Mouse (Mus musculus) CD4-positive, CD25-positive, alpha-beta regulatory T cell, adult 4 months (primary cell): Measurements from ENCODE around the gene Neu4. TPM values are rescaled to one million over a fixed set of nuclear protein-coding genes. Genes with fewer than 3 reads are reported as not detected.
"Not testable (repeated sequence)": the region's sequence is repeated elsewhere in the genome, so short reads cannot be mapped to it uniquely, and the experiment has no call there.

Experiments
- ATAC-seq: one replicate; pipeline ENCODE4 v1.8.0; 2017
- polyA plus RNA-seq, 2 experiments: library from polyadenylated mRNA; unstranded; fragments of 100-300 nt; shearing (Covaris generic); gene quantifications; one replicate each; pipeline ENCODE4 v1.2.1; 2017

The Neu4 gene
- polyA plus RNA-seq = not detected

DNA sequence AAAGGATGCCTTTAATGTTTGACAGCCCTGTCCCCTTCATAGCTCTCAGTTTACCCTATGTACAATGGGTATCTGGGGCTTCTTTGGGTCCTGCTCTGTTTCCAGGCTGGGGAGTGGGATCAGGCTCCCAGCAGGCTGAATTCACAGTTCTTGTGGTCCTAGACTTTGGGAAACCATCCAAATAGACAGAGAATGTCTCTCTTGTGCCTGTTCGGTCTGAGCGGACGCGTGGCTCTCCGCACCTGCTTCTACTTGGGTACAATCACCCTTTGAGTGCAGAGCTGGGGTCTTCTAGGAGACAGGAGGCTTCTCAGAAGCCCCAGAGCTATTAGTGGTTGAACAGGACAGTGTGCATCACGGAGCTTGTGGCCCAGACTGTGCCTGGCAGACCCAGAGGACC, at the start of gene Neu4:
TSS of gene Neu4 (plus strand) at position 301 of the 400 bp plus-strand sequence.
- no peak for ATAC-seq

DNA sequence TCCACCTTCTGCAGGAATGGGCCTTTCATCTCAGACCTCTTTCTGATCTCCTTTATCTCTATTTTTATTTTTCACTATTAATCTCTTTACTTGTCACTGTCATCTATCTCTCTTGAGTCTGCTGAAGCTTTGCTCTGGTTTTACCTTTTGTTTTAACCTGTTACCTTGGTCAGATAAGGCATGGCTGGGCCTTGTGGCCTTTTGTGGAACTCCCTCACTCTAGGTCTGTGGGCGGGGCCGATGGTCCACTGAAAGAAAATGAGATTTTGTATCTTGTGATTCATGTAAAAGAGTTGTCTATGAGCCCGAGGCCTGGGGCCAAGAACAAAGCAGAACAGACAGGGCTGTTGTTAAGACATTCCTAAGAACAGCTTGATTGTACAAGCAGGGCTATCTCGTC, 49.5 kb upstream of the Neu4 start:
- not testable (repeated sequence) for ATAC-seq

DNA sequence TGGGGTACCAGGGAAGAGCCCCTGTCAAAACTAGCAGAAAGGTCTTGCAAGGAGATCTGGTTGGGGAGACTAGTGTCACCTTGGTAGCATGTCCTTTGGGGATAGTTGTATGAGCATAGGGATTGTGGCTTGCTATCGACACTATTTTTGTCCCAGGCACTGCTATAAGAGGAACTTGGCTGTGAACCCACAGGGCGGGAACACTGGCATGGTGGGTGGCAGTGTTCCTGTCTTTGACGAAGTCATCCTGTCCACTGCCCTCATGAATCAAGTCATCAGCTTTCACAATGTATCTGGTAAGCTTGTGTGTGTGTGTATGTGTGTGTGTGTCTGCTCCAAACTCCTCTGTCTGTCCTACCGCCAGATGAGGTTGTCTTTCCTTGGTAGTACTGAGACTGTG, 44.5 kb upstream of the Neu4 start:
- not testable (repeated sequence) for ATAC-seq

DNA sequence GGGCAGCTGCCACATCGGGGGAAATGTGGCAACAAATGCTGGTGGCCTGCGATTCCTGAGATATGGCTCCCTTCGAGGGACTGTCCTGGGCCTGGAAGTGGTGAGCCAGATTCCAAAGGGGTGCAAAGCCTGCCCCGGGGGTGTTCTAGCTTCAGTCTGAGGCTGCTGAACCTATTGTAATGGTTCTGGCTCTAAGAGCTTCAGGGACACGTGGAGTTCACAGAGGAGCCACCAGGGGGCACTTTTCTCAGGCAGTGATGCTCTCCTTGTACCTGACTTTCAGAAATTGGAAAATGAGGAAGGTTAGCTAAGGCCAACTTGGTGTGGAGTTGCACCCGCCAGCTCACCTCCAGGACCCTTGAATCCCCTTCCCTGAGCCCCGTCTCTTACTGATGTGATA, 42.0 kb upstream of the Neu4 start:
- ATAC-seq = peak; percentile 77

DNA sequence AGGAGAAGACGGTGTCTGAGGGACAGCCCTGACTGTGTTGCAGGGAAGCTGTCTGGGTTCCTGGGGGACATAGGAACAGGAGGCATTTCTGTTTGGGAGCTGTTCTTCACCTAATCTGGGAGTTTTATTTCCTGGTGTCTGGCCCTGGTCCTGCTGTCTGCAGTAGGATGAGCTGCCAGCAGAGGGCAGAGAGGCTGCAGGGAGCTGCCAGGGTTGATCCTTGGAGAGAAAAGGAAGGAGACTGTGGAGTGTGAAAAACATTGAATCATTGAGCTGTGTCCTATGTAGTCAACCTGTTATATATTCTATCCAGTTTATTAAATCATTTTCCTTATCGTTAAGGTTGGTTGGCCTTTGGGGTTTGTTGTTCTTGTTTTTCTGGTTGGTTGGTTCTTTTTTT, 39.3 kb upstream of the Neu4 start:
- peak; percentile 60 for ATAC-seq

DNA sequence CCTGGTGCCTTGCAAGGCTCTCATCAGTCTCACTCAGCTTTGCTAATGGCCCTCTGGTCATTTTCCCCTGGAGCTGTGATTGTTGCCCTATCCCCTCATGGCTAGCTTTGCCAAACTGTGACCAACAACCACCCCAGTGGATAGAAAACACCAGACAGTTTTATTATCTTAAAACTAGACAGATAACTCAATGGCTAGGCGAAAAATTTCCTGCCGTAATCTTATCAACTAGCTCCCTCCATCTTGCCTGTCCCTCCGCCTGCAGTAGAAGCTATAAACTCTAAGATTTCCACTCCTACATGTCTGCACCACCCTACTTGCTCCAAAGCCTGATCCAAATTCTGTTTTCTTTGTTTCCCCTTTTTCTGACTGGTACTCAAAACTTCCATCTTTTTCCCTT, 34.1 kb upstream of the Neu4 start:
- ATAC-seq = no peak

DNA sequence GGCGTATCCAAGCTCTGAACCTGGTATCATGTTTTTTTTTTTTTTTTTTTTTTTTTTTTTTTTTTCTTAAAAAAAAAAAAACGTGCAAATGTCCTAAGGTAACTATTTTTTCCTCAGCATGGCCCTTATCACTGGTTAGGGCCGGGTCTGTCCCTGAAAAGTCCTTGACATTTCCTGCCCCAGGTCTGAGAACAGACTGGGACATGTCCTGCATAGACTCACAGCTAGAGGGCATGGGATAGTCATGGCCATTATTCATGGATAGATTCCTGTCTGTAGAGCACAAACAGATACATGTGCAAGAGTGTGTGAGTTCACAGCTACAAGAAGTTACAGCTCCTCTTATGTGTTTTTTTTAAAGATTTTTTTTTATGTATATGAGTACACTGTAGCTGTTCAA, 31.5 kb upstream of the Neu4 start:
- ATAC-seq = no peak

DNA sequence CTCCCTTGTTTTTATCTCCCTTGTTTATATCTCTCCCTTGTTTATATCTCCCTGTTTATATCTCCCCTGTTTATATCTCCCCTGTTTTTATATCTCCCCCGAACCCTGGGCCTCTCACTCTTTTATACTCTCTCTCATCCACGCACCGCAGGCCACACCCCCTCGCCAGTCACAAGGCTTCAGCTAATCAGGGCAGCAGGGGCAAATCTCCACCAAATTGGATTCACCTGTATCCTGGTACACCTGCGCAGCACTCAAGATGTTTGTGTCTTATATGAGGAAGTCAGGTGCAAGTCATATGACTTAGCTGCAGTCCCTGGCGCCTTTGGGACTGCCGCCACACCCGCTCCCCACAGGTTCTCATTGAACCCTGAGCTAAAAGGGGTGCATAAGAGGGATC, 30.0 kb upstream of the Neu4 start, which contains the start of gene Gal3st2c:
TSS of gene Gal3st2c (plus strand) at position 301 of the 400 bp plus-strand sequence.
- not testable (repeated sequence) for ATAC-seq

DNA sequence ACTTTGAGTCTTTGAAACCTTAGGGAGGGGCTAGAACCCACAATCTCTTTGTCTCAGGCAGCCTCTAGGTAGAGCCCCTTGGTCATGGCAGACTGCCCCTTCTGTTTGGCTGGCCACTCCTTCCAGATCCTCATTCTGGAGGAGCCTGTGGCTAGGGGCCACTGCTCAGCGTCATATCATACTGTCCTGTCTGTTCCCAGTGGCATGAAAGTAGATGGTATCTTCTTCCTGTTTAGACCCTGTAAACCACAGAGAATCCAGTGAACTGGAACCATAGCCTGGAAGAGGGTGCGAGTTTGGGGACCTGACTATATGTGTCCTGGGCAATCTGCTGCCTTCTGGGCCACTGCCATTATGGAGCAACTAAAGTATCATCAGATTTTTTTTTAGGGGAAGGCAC, 29.2 kb upstream of the Neu4 start:
- not testable (repeated sequence) for ATAC-seq

DNA sequence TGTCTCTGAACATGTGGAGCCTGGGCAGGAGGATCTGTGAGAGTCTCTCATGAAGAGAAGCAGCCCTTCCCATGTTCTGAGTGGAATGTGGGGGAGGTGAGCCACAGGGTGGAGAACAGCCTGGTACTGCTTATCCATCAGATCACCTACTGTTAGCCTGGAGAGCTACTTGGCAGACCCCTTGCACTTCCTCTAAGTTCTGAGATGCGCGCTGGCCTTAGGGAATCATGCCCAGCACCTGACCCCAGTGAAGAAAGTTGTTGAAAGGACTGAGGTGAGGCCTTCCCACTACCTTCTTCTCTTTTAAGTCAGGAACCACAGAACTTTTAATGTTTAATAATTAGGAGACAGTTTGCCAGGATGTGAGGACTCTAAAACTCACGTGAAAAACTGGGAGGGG, 28.8 kb upstream of the Neu4 start:
- not testable (repeated sequence) for ATAC-seq

DNA sequence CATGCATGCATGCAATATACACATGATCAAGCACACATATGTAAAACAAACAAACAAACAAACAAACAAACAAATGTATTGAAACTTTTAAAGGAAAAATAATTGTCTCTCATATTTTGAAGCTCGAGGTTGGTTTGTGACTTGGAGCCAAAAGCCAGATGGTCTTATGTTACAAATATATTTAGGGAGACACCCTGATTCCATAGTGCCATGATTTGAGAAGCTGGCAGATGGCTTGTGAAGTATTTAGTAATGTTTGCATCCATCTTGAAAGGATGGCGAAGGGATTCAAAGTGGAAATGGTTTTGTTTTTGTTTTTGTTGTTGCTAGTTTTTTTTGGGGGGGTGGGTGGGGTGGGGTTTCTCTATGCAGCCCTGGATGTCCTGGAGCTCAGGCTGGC, 19.2 kb upstream of the Neu4 start:
- ATAC-seq = no peak

DNA sequence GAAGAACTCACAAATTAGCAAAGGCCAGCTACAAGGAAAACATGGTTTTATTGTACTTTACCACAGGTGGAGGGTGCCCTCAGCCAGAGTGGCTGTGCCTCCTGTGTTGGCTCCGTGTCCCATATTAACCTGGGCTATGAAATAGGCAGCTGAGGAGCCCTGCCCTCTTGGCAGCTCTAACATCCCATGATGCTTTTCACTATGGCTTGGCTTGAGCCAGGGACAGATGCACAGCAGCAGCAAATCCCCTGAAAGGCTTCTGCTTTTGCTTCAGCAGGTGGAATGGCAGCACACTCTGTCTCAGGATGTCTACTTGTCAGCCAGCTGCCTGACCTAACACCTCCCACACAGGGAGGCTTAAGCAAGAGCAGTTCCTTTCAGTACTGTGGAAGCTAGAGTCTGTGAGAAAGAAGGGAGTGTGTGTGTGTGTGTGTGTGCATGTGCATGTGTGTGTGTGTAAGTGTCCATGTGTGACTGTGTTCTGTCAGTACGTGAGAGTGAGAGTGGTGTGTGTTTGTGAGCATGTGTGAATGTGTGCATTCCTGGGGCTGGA, 14.2 kb upstream of the Neu4 start:
- ATAC-seq = not testable (repeated sequence)

DNA sequence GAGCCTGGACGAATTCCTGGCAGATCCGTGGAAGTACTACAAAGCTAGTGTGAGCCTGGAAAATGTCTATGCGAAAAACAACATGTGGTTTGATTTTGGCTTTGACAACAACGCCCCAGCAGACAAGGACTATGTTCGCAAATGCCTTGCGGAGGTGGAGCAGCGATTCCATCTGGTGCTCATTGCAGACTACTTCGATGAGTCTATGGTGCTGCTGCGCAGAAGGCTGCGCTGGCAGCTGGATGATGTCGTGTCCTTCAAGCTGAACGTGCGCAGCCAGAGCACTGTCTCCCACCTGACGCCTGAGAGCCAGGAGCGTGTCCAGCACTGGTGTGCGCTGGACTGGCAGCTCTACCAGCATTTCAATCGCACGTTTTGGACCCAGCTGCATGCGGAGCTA, 11.4 kb upstream of the Neu4 start:
- ATAC-seq = not testable (repeated sequence)

DNA sequence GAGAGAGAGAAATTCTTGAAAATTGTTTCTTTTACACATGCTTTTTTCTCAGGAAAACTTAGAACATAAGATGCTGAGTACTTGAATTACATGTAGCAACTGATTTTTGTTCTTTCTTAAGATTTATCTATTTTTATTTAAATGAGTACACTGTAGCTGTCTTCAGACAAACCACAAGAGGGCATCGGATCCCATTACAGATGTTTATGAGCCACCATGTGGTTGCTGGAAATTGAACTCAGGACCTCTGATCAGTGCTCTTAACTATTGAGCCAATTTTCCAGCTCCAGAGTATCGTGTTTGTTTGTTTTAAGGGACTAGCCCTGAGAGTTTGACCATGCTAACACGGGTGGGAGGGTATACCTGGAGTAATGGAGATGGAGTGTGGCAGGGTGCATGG, 8.6 kb upstream of the Neu4 start:
- ATAC-seq = peak; percentile 34

DNA sequence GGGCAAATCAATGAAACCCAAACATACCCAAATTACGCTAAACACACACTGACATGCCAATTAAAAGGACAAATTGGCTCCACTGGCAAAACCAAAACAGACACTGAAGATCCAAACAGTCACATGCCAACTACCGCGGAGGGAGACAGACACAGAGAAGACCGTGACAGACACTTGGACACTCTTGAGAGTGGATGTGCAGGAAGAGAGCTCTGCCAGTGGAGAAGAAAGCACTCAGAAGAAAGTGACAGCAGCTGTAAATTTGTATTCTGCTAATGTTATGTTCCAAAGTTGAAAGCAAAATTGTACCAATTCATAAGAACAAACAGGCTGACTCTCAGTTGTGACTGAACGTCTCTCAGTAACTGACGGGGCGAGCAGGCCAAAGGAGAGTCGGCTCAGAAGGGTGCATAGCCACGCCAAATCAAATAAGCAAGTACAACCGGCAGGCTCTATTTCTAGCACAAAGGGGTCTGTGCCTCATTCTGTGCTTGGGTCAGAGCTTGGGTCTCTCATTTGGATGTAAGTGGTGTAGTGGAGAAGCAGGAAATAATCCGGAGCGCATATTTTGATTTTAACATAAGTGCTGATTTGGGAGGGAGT, 7.4 kb downstream of the Neu4 start:
- no peak for ATAC-seq

DNA sequence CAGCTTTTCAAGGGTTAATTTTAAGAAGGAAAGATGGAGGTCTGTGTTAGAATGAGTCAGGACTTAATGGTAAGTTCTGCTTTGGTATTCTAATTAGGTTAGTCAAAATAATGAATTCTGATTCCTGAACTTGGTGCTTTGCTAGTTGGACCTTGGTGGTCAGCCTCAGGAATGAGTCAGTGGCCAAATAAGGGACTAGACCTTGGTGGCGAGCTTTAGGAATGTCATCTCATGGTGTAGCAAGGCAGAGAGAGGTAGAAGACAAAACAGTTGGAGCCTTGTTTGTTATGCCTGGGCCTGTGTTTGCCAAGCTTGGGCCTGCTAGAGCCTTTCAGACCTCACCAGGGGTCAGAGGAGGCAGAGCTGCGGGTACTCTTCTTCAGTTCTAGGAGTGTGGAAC, 8.5 kb downstream of the Neu4 start:
- ATAC-seq = no peak

DNA sequence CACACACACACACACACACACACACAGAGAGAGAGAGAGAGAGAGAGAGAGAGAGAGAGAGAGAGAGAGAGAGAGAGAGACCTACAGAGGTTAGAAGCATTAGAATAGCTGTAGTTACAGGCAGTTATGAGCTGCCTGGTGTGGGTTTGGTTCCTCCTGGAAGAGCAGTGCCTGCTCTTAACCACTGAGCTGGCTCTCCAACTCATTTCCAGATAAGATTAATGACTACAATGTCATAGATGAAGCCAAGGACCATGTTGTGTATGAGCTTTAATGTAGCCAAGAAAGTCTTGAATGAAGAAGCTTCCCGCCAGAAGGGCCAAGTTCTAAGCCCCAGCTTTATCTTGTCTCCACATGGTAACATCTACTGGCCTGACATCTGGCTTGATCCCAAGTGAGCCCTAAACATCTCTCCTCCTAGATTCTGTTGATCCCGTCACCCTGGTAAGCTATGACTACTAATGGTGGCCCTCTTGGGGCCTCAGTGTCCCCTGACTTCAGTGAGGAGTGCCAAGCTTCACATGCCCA, 12.9 kb downstream of the Neu4 start:
- ATAC-seq = no peak

DNA sequence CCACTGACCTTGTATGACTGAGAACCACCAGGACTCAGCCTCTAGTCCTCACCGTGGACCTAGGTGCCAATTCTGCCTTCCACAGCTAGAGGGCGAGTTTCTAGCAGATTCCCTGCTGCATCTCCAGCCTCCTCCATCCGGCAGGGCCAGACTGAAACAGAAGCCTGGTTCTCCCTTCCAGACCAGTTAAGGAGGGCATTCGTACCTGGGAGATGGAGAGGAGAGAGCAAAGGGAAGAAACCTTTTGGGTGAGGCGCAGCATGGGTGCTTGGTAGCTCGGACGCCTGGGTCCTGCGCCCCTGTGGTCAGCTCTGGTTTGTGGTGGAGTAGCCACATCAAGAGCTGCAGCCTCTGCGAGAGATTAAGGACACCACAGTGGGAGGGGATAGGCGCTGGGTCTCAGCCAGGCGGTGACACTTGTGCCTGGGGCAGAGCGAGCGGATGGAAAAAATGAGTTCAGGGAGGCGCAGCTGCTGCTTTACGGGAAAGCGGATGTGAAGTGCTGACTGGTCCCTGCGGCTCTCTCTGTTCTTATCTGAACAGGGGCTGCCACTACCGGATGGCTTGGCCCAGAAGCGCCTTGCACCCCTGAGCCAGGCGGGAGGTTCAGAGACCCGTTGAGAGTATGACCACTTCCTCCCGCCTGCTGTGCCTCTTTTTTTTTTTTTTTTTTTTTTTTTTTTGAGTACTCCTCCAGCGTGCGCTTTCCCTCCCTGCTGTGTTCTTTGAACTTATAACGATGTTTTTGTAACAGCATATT, 14.9 kb downstream of the Neu4 start:
- peak; percentile 90 for ATAC-seq

DNA sequence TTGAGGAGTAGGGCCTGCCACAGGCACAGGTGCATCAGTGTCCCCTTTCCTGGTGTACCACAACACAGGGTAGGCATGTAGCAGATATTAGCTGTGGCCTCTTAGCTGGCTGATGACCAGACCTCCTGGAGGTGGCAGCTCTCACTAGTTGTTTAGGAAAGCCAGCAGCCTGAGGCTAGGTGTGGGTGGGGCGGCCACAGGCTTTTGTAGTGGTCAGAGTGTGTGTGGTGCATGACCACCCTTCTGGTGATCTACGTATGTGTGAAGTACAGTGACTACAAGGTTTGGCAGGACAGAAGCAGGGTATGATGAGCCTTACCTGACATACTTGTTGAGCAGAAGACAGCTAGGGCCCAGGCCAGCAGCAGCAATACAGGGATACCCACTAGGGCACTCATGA, 20.1 kb downstream of the Neu4 start:
- ATAC-seq = no peak

DNA sequence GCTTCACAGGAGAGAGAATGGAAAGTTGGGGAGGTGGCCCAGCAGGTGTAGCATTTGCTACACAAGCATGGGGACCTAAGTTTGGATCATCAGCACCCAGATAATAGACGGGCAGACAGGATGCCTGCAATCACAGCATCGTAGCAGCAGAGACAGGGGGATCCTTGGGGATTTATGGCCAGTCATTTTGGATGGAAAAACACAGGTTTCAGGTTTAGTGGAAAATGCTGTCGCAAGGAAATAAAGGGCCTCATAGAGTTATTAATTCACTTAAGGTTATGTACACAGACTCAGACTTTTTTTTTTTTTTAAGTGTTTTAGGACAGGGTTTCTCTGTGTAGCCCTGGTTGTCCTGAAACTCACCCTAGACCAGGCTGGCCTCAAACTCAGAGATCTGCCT, 25.3 kb downstream of the Neu4 start:
- peak; percentile 9 for ATAC-seq

DNA sequence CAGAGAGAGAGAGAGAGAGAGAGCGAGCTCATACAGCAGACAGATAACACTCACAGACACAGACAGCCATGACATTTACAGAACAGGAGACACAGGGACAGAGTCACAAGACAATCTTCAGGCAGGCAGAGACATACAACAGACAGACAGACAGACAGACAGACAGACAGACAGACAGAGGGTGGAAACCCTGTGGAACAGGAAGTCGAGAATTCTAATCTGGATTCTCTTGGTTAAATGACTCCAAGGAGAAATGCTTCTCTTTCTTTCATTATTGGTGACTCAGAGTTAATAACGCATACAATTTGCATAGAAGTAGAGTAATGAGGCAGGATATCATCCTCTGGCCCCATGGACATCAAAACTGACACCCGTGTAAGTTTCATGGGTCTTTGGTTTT, 26.3 kb downstream of the Neu4 start:
- peak; percentile 55 for ATAC-seq

DNA sequence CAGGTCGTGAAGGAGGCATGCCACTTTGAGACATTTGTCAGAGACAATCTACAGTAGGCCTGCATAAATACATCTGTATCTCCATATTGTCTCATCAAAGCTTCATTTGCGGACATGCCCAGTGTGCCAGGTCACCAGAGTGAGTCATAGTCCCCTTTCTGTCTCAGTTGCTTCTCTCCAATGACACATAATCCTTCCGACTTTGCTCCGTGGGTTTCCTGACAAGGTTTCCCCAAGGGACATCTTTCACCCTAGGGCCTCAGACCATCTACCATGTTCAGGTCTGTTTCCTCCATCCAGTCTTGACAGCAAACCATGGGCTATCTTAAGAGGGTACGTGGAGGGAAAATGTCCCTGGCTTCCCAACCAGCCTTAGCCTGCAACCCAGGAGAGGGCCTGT, 30.9 kb downstream of the Neu4 start:
- no peak for ATAC-seq

DNA sequence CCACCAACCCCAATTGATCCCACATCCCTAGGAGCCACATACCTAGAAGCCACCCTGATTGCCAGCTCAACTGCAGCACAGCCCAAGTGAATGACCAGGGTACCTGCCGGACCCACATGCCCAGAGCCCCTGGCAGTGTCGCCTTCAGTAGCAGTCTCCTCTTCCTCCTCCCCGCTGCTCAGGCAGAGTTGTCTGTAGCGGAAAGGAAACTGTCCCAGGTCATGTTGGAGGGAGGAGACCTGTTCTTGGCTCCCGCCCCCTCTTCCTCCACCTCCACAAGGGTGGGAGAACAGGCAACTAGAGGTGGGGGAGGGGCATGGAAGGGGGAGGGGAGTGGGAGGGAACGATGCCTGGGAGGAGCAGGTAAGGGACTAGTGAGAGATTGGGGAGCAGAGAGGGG, 32.1 kb downstream of the Neu4 start, which contains the start of gene Pdcd1:
TSS of gene Pdcd1 (minus strand) at position 181 of the 400 bp plus-strand sequence.
- peak; percentile 64 for ATAC-seq
